Mouse (Mus musculus): ENCODE data around the gene Lrrc8a.

Gene Lrrc8a

GRCm38 (mm10) chr2:30237199-30237880 lies at the start of gene Lrrc8a:
TSS of gene Lrrc8a (plus strand) at chr2:30237715.
- DNase-seq (ENCODE audit: low spot score): peak; percentile 100

GRCm38 (mm10) chr2:30191790-30192580 lies 45.5 kb upstream of the Lrrc8a start:
- DNase-seq (ENCODE audit: low spot score): no peak

DNA sequence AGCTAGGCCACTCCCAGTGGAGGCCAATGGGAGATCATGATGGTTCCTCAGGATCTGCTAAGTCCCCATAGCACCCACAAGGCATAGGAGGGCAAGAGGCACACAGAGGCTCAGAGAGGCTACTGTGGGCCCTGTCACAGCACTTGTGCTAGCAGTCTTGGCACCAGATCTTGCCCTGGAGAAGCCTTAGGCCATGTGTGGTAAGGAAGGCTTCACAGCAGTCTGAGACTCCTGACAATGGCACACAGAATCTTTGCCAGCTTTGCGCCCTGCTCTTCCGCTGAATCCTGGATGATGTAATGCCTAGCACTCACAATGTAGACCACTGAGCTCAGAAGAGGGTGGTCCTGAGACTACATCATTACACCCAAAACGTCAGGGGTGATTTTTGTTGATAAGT lies 42.9 kb upstream of the Lrrc8a start:
- no peak for DNase-seq (ENCODE audit: low spot score)

- no peak for DNase-seq (ENCODE audit: low spot score)
Measured at GRCm38 (mm10) chr2:30198021-30198420, 39.5 kb upstream of the Lrrc8a start.

- no peak for DNase-seq (ENCODE audit: low spot score)
Measured at GRCm38 (mm10) chr2:30199984-30200383, 37.5 kb upstream of the Lrrc8a start.

GRCm38 (mm10) chr2:30200388-30200925 lies 37.1 kb upstream of the Lrrc8a start:
- no peak for DNase-seq (ENCODE audit: low spot score)

- DNase-seq (ENCODE audit: low spot score): no peak
Measured at GRCm38 (mm10) chr2:30203439-30203838, 34.1 kb upstream of the Lrrc8a start.

- no peak for DNase-seq (ENCODE audit: low spot score)
Measured at GRCm38 (mm10) chr2:30205255-30205628, 32.3 kb upstream of the Lrrc8a start.

DNA sequence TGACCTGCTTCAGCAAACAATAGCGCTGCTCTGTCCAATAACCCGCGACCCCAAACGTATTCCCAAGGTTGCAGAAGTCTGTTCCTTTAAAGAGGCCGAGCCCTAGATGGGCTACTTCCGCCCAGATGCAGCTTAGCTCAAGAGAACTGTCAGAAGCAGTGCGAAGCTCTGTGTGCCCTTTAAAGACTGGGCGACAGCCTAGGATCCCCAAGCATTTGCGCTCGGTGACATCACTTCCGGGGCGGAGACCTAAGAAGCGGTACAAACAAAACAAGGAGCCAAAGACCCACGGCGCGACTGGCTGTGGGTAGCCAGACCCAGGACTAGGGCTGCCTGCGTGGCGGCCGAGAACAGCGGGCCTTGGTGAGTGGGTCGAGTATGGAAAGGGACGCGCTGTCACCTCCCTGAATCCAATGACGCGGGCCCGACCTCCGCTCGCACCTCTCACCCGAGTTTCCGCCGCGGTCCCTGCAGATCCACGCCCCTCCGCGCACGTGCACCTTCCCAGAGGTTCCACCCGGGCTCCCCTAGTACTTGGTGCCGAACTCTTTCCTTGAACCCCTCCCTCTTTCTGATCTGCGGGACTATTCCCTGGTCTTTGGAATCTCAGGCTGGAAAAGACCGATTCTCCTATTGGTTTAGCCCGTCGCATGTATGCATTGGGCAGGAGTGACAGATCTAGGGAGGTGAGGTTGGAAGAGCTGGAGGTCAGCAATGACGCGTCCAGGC lies 31.7 kb upstream of the Lrrc8a start, which contains the start of gene Kyat1:
TSS of gene Kyat1 (minus strand) at position 219 of the 729 bp plus-strand sequence.
- DNase-seq (ENCODE audit: low spot score): peak; percentile 85

GRCm38 (mm10) chr2:30207401-30207800 lies 30.1 kb upstream of the Lrrc8a start:
- no peak for DNase-seq (ENCODE audit: low spot score)

GRCm38 (mm10) chr2:30207886-30208285 lies 29.6 kb upstream of the Lrrc8a start:
- no peak for DNase-seq (ENCODE audit: low spot score)

DNA sequence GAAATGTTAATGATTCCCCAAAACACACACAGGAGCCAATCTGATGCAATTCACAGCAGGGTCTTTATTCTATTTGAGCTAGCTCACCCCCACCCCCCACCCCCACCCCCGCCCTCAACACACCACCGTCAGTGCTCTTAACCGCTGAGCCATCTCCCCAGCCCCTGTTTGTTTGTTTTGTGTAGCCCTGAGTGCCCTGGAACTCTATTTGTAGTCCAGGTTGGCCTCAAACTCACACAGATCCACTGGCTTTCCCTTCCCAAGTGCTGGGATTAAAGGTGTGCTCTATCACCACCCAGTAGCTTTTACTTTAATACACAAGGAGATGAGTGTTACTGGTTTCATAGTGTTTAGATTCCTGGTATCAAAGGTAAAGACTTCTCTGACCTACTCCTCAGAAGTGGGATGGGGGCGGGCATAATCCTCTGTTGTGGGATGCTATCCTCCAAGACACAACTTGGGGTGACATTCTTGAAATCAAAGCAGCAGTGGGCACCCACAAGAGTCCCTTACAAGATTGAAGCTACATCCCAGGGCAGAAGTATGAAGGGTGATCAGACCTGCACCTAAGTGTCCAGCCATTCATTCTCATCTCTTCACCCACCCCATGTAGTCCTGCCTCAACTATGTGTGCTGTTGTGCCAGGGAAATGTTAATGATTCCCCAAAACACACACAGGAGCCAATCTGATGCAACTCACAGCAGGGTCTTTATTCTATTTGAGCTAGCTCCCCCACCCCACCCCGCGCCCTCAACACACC lies 25.9 kb upstream of the Lrrc8a start:
- no peak for DNase-seq (ENCODE audit: low spot score)

- no peak for DNase-seq (ENCODE audit: low spot score)
Measured at GRCm38 (mm10) chr2:30212169-30212545, 25.4 kb upstream of the Lrrc8a start.

DNA sequence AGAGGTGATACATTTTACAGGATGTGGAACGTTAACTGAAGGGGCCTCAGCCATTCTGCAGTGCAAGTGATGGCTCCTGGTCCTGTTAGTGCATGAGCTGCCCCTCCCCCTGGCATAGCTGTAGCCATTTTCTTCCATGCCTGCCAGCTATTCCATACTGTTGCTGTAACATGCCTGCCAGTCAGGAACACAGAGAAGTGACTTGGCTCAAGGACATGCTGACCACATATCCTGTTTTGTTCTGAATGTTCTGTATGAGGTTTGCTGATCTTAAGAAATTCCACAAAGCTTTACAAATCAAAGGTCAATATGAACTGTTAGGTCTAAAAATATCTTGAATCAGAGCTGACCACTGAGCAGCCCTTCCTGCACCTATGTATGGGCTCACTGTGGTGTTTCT lies 24.6 kb upstream of the Lrrc8a start:
- no peak for DNase-seq (ENCODE audit: low spot score)

GRCm38 (mm10) chr2:30214745-30215144 lies 22.8 kb upstream of the Lrrc8a start:
- no peak for DNase-seq (ENCODE audit: low spot score)

- DNase-seq (ENCODE audit: low spot score): no peak
Measured at GRCm38 (mm10) chr2:30215493-30215892, 22.0 kb upstream of the Lrrc8a start.

- no peak for DNase-seq (ENCODE audit: low spot score)
Measured at GRCm38 (mm10) chr2:30216293-30216692, 21.2 kb upstream of the Lrrc8a start.

- DNase-seq (ENCODE audit: low spot score): no peak
Measured at GRCm38 (mm10) chr2:30235593-30235992, 1.9 kb upstream of the Lrrc8a start.

DNA sequence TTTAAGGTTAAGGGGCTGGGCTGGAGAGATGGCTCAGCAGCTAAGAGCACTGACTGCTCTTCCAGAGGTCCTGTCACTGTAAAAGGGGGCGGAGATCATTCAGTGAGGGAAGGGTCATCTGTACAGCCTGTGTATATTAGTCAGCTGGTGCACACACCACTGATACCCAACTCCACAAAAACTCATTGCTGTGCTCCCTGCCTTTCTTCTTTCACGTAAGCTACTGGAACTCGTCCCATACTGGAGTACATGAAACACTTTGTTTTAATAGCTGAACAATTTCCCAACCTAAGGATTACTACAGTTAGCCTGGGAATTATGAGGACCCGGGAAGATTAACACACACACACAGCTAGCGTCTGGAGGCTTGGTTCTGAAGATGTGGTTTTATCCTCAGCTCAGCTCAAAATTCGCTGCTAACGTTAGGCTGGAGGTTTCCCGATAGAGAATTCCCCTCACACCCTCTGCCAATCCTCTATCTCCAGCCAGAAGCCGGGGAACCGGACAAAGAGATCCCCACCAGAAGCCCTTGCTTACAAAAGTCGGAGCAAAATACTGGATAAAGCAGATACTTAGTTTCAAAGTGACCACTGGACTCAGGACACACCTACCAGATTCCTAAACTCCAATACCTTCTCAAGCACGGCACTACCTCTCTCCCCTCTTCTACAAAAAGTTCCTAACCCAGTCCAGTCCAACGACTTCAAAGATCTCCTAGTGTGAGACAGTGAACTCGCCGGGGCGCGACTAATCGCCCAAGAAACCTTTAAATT lies 903 bp upstream of the Lrrc8a start:
- DNase-seq (ENCODE audit: low spot score): no peak

- peak; percentile 54 for DNase-seq (ENCODE audit: low spot score)
Measured at GRCm38 (mm10) chr2:30237881-30238280, 366 bp downstream of the Lrrc8a start.

- no peak for DNase-seq (ENCODE audit: low spot score)
Measured at GRCm38 (mm10) chr2:30238906-30239465, 1.5 kb downstream of the Lrrc8a start.
